Mouse (Mus musculus) neural tube, embryonic 11.5 days (tissue): ENCODE measurements around the gene Krt77. TPM values are rescaled to one million over a fixed set of nuclear protein-coding genes. Genes with fewer than 3 reads are reported as not detected.
A peak's percentile ranks its signal among the peaks of the same experiment; 100 is the strongest.

Experiments used
- ATAC-seq: fragments of 200-750 bp; cut with Nextera tagmentation; 2 replicates; pipeline ENCODE4 v1.8.0; 2017; ENCODE audit warnings: moderate number of reproducible peaks, mild to moderate bottlenecking, moderate TSS enrichment, moderate library complexity; ENCODE audit not compliant: insufficient read depth, low FRiP score, low TSS enrichment
- DNase-seq: peaks from one replicate; pipeline ENCODE4 v3.0.0-alpha.2; 2015; ENCODE audit warnings: low spot score
- H3K27ac ChIP-seq: fragments of 300-500 bp; sonication (generic); 2 replicates; pipeline ENCODE4 v1.5.1; 2014; ENCODE audit warnings: low read depth, mild to moderate bottlenecking, low read length
- H3K27me3 ChIP-seq: fragments of 300-500 bp; sonication (generic); 2 replicates; pipeline ENCODE4 v1.6.1; 2014; ENCODE audit warnings: mild to moderate bottlenecking, low read length, mixed read lengths; ENCODE audit not compliant: control insufficient read depth, insufficient read depth
- H3K36me3 ChIP-seq: fragments of 300-500 bp; sonication (generic); 2 replicates; pipeline ENCODE4 v1.6.1; 2014; ENCODE audit warnings: mild to moderate bottlenecking, low read length, moderate library complexity, mixed read lengths; ENCODE audit not compliant: control insufficient read depth, insufficient read depth
- H3K4me1 ChIP-seq: fragments of 300-500 bp; sonication (generic); 2 replicates; pipeline ENCODE4 v1.6.1; 2014; ENCODE audit warnings: low read length, mixed read lengths; ENCODE audit not compliant: control insufficient read depth, insufficient read depth
- H3K4me2 ChIP-seq: fragments of 300-500 bp; sonication (generic); 2 replicates; pipeline ENCODE4 v1.6.1; 2014; ENCODE audit warnings: low read depth, mild to moderate bottlenecking, moderate library complexity
- H3K4me3 ChIP-seq: fragments of 300-500 bp; sonication (generic); 2 replicates; pipeline ENCODE4 v1.5.1; 2014; ENCODE audit warnings: low read depth, low read length
- H3K9ac ChIP-seq: fragments of 300-500 bp; sonication (generic); 2 replicates; pipeline ENCODE4 v1.6.1; 2014; ENCODE audit warnings: mild to moderate bottlenecking, low read length
- H3K9me3 ChIP-seq: fragments of 300-500 bp; sonication (generic); 2 replicates; pipeline ENCODE4 v1.6.1; 2016; ENCODE audit warnings: low read length; ENCODE audit not compliant: control insufficient read depth
- WGBS: fragments of 180-500 bp; shearing (Covaris S2); extraction: QIAGEN DNeasy Blood & Tissue Kit; methylation state at CpG from one replicate; pipeline ENCODE4 v1.1.7; 2014; 5-methylcytosine and 5-hydroxymethylcytosine counted together
- polyA plus RNA-seq: library from polyadenylated mRNA; unstranded; fragments of >200 nt; fragmentation: Nextera tagmentation; extraction: Ambion mirVana; gene quantifications from 2 replicates; pipeline ENCODE4 v1.2.1, GENCODE M21; 2014

Krt77 gene
- polyA plus RNA-seq, 1 experiment from 2014 or later: not detected

- Histone ChIP-seq H3K27me3 (peaks cover 2% of the 10 kb centered on the region; the same call in 1 of the 2 replicates), H3K9me3 (no peaks in the 10 kb centered on the region), H3K36me3 (no peaks in the 10 kb centered on the region), H3K4me3 (no peak overlapping the region), H3K9ac (no peak overlapping the region), H3K27ac (no peak overlapping the region), H3K4me2 (no peak overlapping the region), H3K4me1 (no peaks in the 10 kb centered on the region)
- ATAC-seq (no peak), DNase-seq (no peak)
- 18% methylated on average over 5 of the region's 5 CpGs for WGBS
Measured at GRCm38 (mm10) chr15:101852571-101852970, 16.9 kb downstream of the Krt77 start.

- ATAC-seq (no peak), DNase-seq (no peak)
- no peak within 1 kb of the TSS for H3K27ac ChIP-seq
- 82% methylated on average over 6 of the region's 6 CpGs for WGBS
- H3K4me1 ChIP-seq: no peaks in the 10 kb centered on the region
- H3K27me3 ChIP-seq: 0 out of 2 replicates have a peak, but pooled peaks cover 3% of the 10 kb centered on the region
- no peak within 1 kb of the TSS for H3K4me2 ChIP-seq
- H3K9ac ChIP-seq: no peak within 1 kb of the TSS
- H3K4me3 ChIP-seq: no peak within 1 kb of the TSS
- H3K36me3 ChIP-seq: no peaks in the 10 kb centered on the region
- no peaks in the 10 kb centered on the region for H3K9me3 ChIP-seq
Measured at GRCm38 (mm10) chr15:101850694-101851093, 18.8 kb downstream of the Krt77 start, which contains the start of gene Krt1. Gene Krt1 (minus strand): TSS chr15:101850794.

- WGBS: under 1% methylated on average over 37 of the region's 37 CpGs
- H3K9ac ChIP-seq: peak overlapping the region; percentile 74
- no peak overlapping the region for H3K27ac ChIP-seq
- no peaks in the 10 kb centered on the region for H3K4me1 ChIP-seq
- H3K27me3 ChIP-seq: peaks cover 10% of the 10 kb centered on the region; the same call in 1 of the 2 replicates
- H3K36me3 ChIP-seq: no peaks in the 10 kb centered on the region
- no peaks in the 10 kb centered on the region for H3K9me3 ChIP-seq
- ATAC-seq: peak; percentile 45; the same call in 1 of the 2 replicates
- peak overlapping the region; percentile 78 for H3K4me2 ChIP-seq
- peak overlapping the region; percentile 43 for H3K4me3 ChIP-seq
- DNase-seq: peak; percentile 65
Measured at GRCm38 (mm10) chr15:101845971-101846403, 23.5 kb downstream of the Krt77 start.

GRCm38 (mm10) chr15:101843192-101843591 lies 26.3 kb downstream of the Krt77 start:
- H3K4me2 ChIP-seq: no peak overlapping the region
- DNase-seq: no peak
- no peak for ATAC-seq
- H3K9me3 ChIP-seq: no peaks in the 10 kb centered on the region
- 73% methylated on average over 9 of the region's 9 CpGs for WGBS
- H3K9ac ChIP-seq: no peak overlapping the region
- H3K27ac ChIP-seq: no peak overlapping the region
- H3K27me3 ChIP-seq: peaks cover 10% of the 10 kb centered on the region; the same call in 1 of the 2 replicates
- H3K4me3 ChIP-seq: no peak overlapping the region
- H3K36me3 ChIP-seq: no peaks in the 10 kb centered on the region
- no peaks in the 10 kb centered on the region for H3K4me1 ChIP-seq

- 73% methylated on average over 5 of the region's 5 CpGs for WGBS
- no peak overlapping the region for H3K27ac ChIP-seq
- H3K4me3 ChIP-seq: no peak overlapping the region
- H3K4me1 ChIP-seq: no peaks in the 10 kb centered on the region
- no peak overlapping the region for H3K9ac ChIP-seq
- no peak overlapping the region for H3K4me2 ChIP-seq
- H3K36me3 ChIP-seq: no peaks in the 10 kb centered on the region
- no peaks in the 10 kb centered on the region for H3K27me3 ChIP-seq
- H3K9me3 ChIP-seq: no peaks in the 10 kb centered on the region
- no peak for ATAC-seq
- DNase-seq: no peak
Measured at GRCm38 (mm10) chr15:101834784-101835328, 34.6 kb downstream of the Krt77 start.

GRCm38 (mm10) chr15:101833131-101833530 lies 36.4 kb downstream of the Krt77 start:
- Histone ChIP-seq H3K9me3 (no peaks in the 10 kb centered on the region), H3K4me2 (no peak overlapping the region), H3K27ac (no peak overlapping the region), H3K9ac (no peak overlapping the region), H3K4me3 (no peak overlapping the region), H3K27me3 (no peaks in the 10 kb centered on the region), H3K4me1 (no peaks in the 10 kb centered on the region), H3K36me3 (no peaks in the 10 kb centered on the region)
- ATAC-seq: no peak
- DNase-seq: no peak
- 47% methylated on average over 6 of the region's 6 CpGs for WGBS

GRCm38 (mm10) chr15:101829441-101829840 lies 40.1 kb downstream of the Krt77 start:
- ATAC-seq (no peak), DNase-seq (no peak)
- H3K27me3 ChIP-seq: no peaks in the 10 kb centered on the region
- H3K4me2 ChIP-seq: no peak overlapping the region
- 77% methylated on average over 5 of the region's 5 CpGs for WGBS
- H3K36me3 ChIP-seq: no peaks in the 10 kb centered on the region
- no peaks in the 10 kb centered on the region for H3K4me1 ChIP-seq
- no peak overlapping the region for H3K9ac ChIP-seq
- no peak overlapping the region for H3K27ac ChIP-seq
- H3K4me3 ChIP-seq: no peak overlapping the region
- no peaks in the 10 kb centered on the region for H3K9me3 ChIP-seq

GRCm38 (mm10) chr15:101821786-101822185 lies 47.7 kb downstream of the Krt77 start:
- 46% methylated on average over 3 of the region's 3 CpGs for WGBS
- Histone ChIP-seq H3K9ac (no peak overlapping the region), H3K4me1 (no peaks in the 10 kb centered on the region), H3K9me3 (no peaks in the 10 kb centered on the region), H3K36me3 (no peaks in the 10 kb centered on the region), H3K27ac (no peak overlapping the region), H3K4me3 (no peak overlapping the region), H3K27me3 (no peaks in the 10 kb centered on the region), H3K4me2 (no peak overlapping the region)
- DNase-seq (no peak), ATAC-seq (no peak)

GRCm38 (mm10) chr15:101817875-101818274 lies 51.6 kb downstream of the Krt77 start, which contains the start of gene Krt2:
Gene Krt2 (minus strand): TSS chr15:101818169.
- H3K9me3 ChIP-seq: no peaks in the 10 kb centered on the region
- H3K4me2 ChIP-seq: no peak within 1 kb of the TSS
- no peaks in the 10 kb centered on the region for H3K36me3 ChIP-seq
- ATAC-seq: no peak
- no peak within 1 kb of the TSS for H3K4me3 ChIP-seq
- no peaks in the 10 kb centered on the region for H3K4me1 ChIP-seq
- WGBS: 88% methylated on average over 16 of the region's 16 CpGs
- H3K27me3 ChIP-seq: no peaks in the 10 kb centered on the region
- no peak for DNase-seq
- H3K27ac ChIP-seq: no peak within 1 kb of the TSS
- no peak within 1 kb of the TSS for H3K9ac ChIP-seq
